Mouse (Mus musculus) c-Kit-negative CD71-positive TER-119-positive erythroid progenitor cells, embryonic 14.5 days (primary cell): ENCODE data around the gene Hnrnpk.
"Not testable (repeated sequence)": the region's sequence is repeated elsewhere in the genome, so short reads cannot be mapped to it uniquely, and the experiment has no call there.

Experiments used
- DNase-seq: peaks from one replicate; pipeline ENCODE4 v3.0.0-alpha.2; 2013; ENCODE audit warnings: low read depth, low spot score

Hnrnpk gene

GRCm38 (mm10) chr13:58389324-58389951 is 13.7 kb downstream of the Hnrnpk start:
- no peak for DNase-seq

GRCm38 (mm10) chr13:58388379-58388778 is 14.8 kb downstream of the Hnrnpk start:
- DNase-seq: no peak

- peak; percentile 48 for DNase-seq
Observed at GRCm38 (mm10) chr13:58387948-58388347, 15.2 kb downstream of the Hnrnpk start.

- no peak for DNase-seq
Observed at GRCm38 (mm10) chr13:58385547-58385920, 17.6 kb downstream of the Hnrnpk start.

GRCm38 (mm10) chr13:58384779-58385546 is 18.2 kb downstream of the Hnrnpk start, which contains the start of gene 2210016F16Rik:
Gene 2210016F16Rik, minus strand, starts transcription at chr13:58385225.
- DNase-seq: peak; percentile 27

- DNase-seq: no peak
Observed at GRCm38 (mm10) chr13:58384371-58384770, 18.8 kb downstream of the Hnrnpk start.

GRCm38 (mm10) chr13:58373153-58373470 is 30.0 kb downstream of the Hnrnpk start:
- DNase-seq: no peak

GRCm38 (mm10) chr13:58372278-58373152 is 30.6 kb downstream of the Hnrnpk start:
- no peak for DNase-seq

GRCm38 (mm10) chr13:58368835-58369234 is 34.3 kb downstream of the Hnrnpk start:
- DNase-seq: no peak

- DNase-seq: no peak
Observed at GRCm38 (mm10) chr13:58367641-58368040, 35.5 kb downstream of the Hnrnpk start.

- no peak for DNase-seq
Observed at GRCm38 (mm10) chr13:58366373-58366772, 36.8 kb downstream of the Hnrnpk start.

GRCm38 (mm10) chr13:58365179-58365578 is 38.0 kb downstream of the Hnrnpk start:
- DNase-seq: not testable (repeated sequence)

GRCm38 (mm10) chr13:58364353-58365175 is 38.6 kb downstream of the Hnrnpk start:
- DNase-seq: no peak

GRCm38 (mm10) chr13:58359304-58359653 is 43.9 kb downstream of the Hnrnpk start:
- no peak for DNase-seq

GRCm38 (mm10) chr13:58358629-58359303 is 44.4 kb downstream of the Hnrnpk start, which contains the start of gene Kif27:
Gene Kif27, minus strand, starts transcription at chr13:58359122.
- peak; percentile 87 for DNase-seq

GRCm38 (mm10) chr13:58352996-58353395 is 50.1 kb downstream of the Hnrnpk start:
- DNase-seq: no peak

GRCm38 (mm10) chr13:58350606-58351005 is 52.5 kb downstream of the Hnrnpk start:
- no peak for DNase-seq

GRCm38 (mm10) chr13:58344505-58344904 is 58.6 kb downstream of the Hnrnpk start:
- no peak for DNase-seq
